Mouse (Mus musculus): ENCODE measurements around the gene Gm5935. TPM values are rescaled to one million over a fixed set of nuclear protein-coding genes. Genes with fewer than 3 reads are reported as not detected.
"Not testable (repeated sequence)": the region's sequence is repeated elsewhere in the genome, so short reads cannot be mapped to it uniquely, and the experiment has no call there.

The Gm5935 gene
- polyA plus RNA-seq (2015; fragmentation: Nextera tagmentation; extraction: Ambion mirVana) = not detected in 2 replicates

- H3K9ac ChIP-seq (replicated peaks); H3K4me3 ChIP-seq (replicated peaks); ATAC-seq; H3K36me3 ChIP-seq; H3K4me1 ChIP-seq (replicated peaks); H3K27me3 ChIP-seq; H3K27ac ChIP-seq; H3K4me2 ChIP-seq (replicated peaks); H3K9me3 ChIP-seq: not testable (repeated sequence)
- WGBS = 88% methylated on average over 5 of the region's 5 CpGs
These were observed at the start of gene Gm5935 for GRCm38 (mm10) chrX:24775064-24775463. TSS of gene Gm5935 (minus strand) at chrX:24775164.

Other genes with a start within 250 kb of the Gm5935 start
- gene Gm4297, start 200.3 kb downstream of the Gm5935 start, polyA plus RNA-seq (2015; fragmentation: Nextera tagmentation; extraction: Ambion mirVana) = not detected in 2 replicates

All from midbrain, embryonic 13.5 days (tissue).